Mouse (Mus musculus): ENCODE measurements at regions not wholly inside any gene's neighbourhood (a gene's known extent, or its start where the extent isn't known, plus 50 kb on each side); places are given as distances from the start of the nearest gene placed in this dataset.

DNA sequence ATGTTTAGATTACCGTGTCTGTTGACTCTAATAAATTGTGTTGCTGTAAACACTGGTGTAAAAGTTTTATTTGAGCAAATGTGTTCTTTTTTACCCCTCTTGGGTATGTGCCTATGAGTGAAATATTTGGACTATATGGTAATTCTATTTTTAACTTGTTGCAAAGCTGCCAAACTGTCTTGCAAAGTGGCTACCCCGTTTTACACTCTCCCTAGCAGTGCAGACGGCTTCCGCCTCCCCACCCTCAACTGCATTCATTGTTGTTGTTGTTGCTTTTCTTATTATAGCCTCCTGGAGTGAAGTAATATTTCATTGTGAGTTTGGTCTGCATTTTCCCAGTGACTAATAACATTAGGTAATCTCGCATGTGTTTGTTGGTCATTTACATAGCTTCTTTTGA, 50.2 kb upstream of the Shb start:
- TF ChIP-seq CTCF (IDR thresholded peaks at IDR 0.05; ENCODE audit: extremely low read depth, insufficient read depth, low read length) (no peak), POLR2A (IDR thresholded peaks at IDR 0.05; ENCODE audit: extremely low read depth, insufficient read depth, low read length) (no peak)
